Mouse (Mus musculus) cerebellum, postnatal 14 days (tissue): ENCODE measurements at regions not wholly inside any gene's neighbourhood (a gene's known extent, or its start where the extent isn't known, plus 50 kb on each side); places are given as distances from the start of the nearest gene placed in this dataset.

Experiments
- DNase-seq, 2 experiments: peaks; one replicate each; pipeline ENCODE4 v3.0.0; 2021; ENCODE audit warnings: mixed read lengths in 2 of 2

- peak in 1 of 2 experiments; percentile 7 for DNase-seq
Measured at GRCm38 (mm10) chr12:37632368-37632767, 185.2 kb upstream of the Dgkb start.

GRCm38 (mm10) chr12:37633286-37633685, 184.2 kb upstream of the Dgkb start:
- no peak for DNase-seq

- DNase-seq: no peak
Measured at GRCm38 (mm10) chr12:37646186-37646585, 171.3 kb upstream of the Dgkb start.

- DNase-seq: no peak
Measured at GRCm38 (mm10) chr12:37653287-37653686, 164.2 kb upstream of the Dgkb start.

GRCm38 (mm10) chr12:37654256-37654655, 163.3 kb upstream of the Dgkb start:
- no peak for DNase-seq

- DNase-seq: no peak
Measured at GRCm38 (mm10) chr12:37660016-37660415, 157.5 kb upstream of the Dgkb start.

- DNase-seq: no peak
Measured at GRCm38 (mm10) chr12:37682455-37683110, 134.9 kb upstream of the Dgkb start.

GRCm38 (mm10) chr12:37692584-37692983, 124.9 kb upstream of the Dgkb start:
- DNase-seq: no peak
